Mouse (Mus musculus): ENCODE measurements at regions not wholly inside any gene's neighbourhood (a gene's known extent, or its start where the extent isn't known, plus 50 kb on each side); places are given as distances from the start of the nearest gene placed in this dataset.

- TF ChIP-seq GABPA (IDR thresholded peaks at IDR 0.05; ENCODE audit: low read depth, low read length) (no peak), USF2 (IDR thresholded peaks at IDR 0.05; ENCODE audit: borderline replicate concordance in 1 of 2, insufficient read depth in 1 of 2, low read depth in 1 of 2, low read length in 2 of 2) (no peak), MAZ (IDR thresholded peaks at IDR 0.05; ENCODE audit: low read depth, low read length) (no peak), ZC3H11A (IDR thresholded peaks at IDR 0.05; ENCODE audit: low read depth, low read length) (no peak), JUND (IDR thresholded peaks at IDR 0.05; ENCODE audit: low read depth, low read length) (no peak), MAX (IDR thresholded peaks at IDR 0.05; ENCODE audit: low read length) (no peak), MYC (IDR thresholded peaks at IDR 0.05; ENCODE audit: low read depth, low read length) (no peak), MXI1 (IDR thresholded peaks at IDR 0.05; ENCODE audit: low read depth, low read length) (no peak), CHD2 (IDR thresholded peaks at IDR 0.05; ENCODE audit: low read length) (no peak), RCOR1 (IDR thresholded peaks at IDR 0.05; ENCODE audit: low read depth, low read length) (no peak), POLR2AphosphoS5 (IDR thresholded peaks at IDR 0.05; ENCODE audit: borderline replicate concordance, low read depth, low read length) (no peak)
- Histone ChIP-seq H3K36me3 (ENCODE audit: control insufficient read depth in 1 of 2, insufficient read depth in 2 of 2, low read length in 2 of 2) (no peaks in the 10 kb centered on the region), H3K27ac (ENCODE audit: control insufficient read depth, low read depth, low read length) (no peak overlapping the region)
Observed at GRCm38 (mm10) chr13:28455878-28456277, 198.6 kb downstream of the Gm11361 start.

GRCm38 (mm10) chr13:28455016-28455415 lies 197.7 kb downstream of the Gm11361 start:
- Histone ChIP-seq H3K4me3 (ENCODE audit: control insufficient read depth in 1 of 2, insufficient read depth in 1 of 2, low read depth in 2 of 2, low read length in 2 of 2) (no peak overlapping the region), H3K79me2 (ENCODE audit: control insufficient read depth, insufficient read depth, low read length, poor library complexity) (no peaks in the 10 kb centered on the region), H3K9ac (ENCODE audit: control insufficient read depth, low read depth, low read length, poor library complexity, severe bottlenecking) (no peak overlapping the region), H3K27ac (ENCODE audit: control insufficient read depth, low read depth, low read length) (no peak overlapping the region), H3K9me3 (replicated peaks; ENCODE audit: insufficient read depth, low read length) (no peaks in the 10 kb centered on the region), H3K4me1 (ENCODE audit: control insufficient read depth in 1 of 2, insufficient read depth in 2 of 2, low read length in 2 of 2) (no peaks in the 10 kb centered on the region), H3K27me3 (ENCODE audit: control insufficient read depth in 1 of 2, insufficient read depth in 2 of 2, low read length in 2 of 2) (no peaks in the 10 kb centered on the region), H3K36me3 (ENCODE audit: control insufficient read depth in 1 of 2, insufficient read depth in 2 of 2, low read length in 2 of 2) (no peaks in the 10 kb centered on the region)
- no peak for DNase-seq (ENCODE audit: low read depth, low spot score)
- TF ChIP-seq MAFK (IDR thresholded peaks at IDR 0.05; ENCODE audit: borderline replicate concordance, low read depth, low read length) (no peak), RCOR1 (IDR thresholded peaks at IDR 0.05; ENCODE audit: low read depth, low read length) (no peak), TCF12 (IDR thresholded peaks at IDR 0.05; ENCODE audit: low read depth, low read length) (no peak), CHD2 (IDR thresholded peaks at IDR 0.05; ENCODE audit: low read length) (no peak), NRF1 (IDR thresholded peaks at IDR 0.05; ENCODE audit: insufficient read depth, low read depth, low read length, poor library complexity, severe bottlenecking) (no peak), CHD1 (IDR thresholded peaks at IDR 0.05; ENCODE audit: low read depth, low read length) (no peak), SMC3 (IDR thresholded peaks at IDR 0.05; ENCODE audit: low read depth, low read length) (no peak), GABPA (IDR thresholded peaks at IDR 0.05; ENCODE audit: low read depth, low read length) (no peak), MAX (IDR thresholded peaks at IDR 0.05; ENCODE audit: low read length) (no peak), UBTF (IDR thresholded peaks at IDR 0.05; ENCODE audit: borderline replicate concordance, insufficient read depth, low read depth, low read length) (no peak), ETS1 (IDR thresholded peaks at IDR 0.05; ENCODE audit: low read depth, low read length) (no peak), EP300 (IDR thresholded peaks at IDR 0.05; ENCODE audit: low read depth in 1 of 2, low read length in 2 of 2) (no peak), RAD21 (IDR thresholded peaks at IDR 0.05; ENCODE audit: low read depth, low read length) (no peak), TBP (IDR thresholded peaks at IDR 0.05; ENCODE audit: low read depth, low read length) (no peak), MAZ (IDR thresholded peaks at IDR 0.05; ENCODE audit: low read depth, low read length) (no peak), POLR2A (IDR thresholded peaks at IDR 0.05; ENCODE audit: control insufficient read depth in 1 of 2, insufficient read depth in 1 of 2, low read depth in 1 of 2, low read length in 2 of 2, poor library complexity in 1 of 2) (no peak)

More at GRCm38 (mm10) chr13:28455878-28456277, 198.6 kb downstream of the Gm11361 start:
- Histone ChIP-seq H3K4me1 (ENCODE audit: control insufficient read depth in 1 of 2, insufficient read depth in 2 of 2, low read length in 2 of 2) (no peaks in the 10 kb centered on the region), H3K4me3 (ENCODE audit: control insufficient read depth in 1 of 2, insufficient read depth in 1 of 2, low read depth in 2 of 2, low read length in 2 of 2) (no peak overlapping the region), H3K9ac (ENCODE audit: control insufficient read depth, low read depth, low read length, poor library complexity, severe bottlenecking) (no peak overlapping the region), H3K27me3 (ENCODE audit: control insufficient read depth in 1 of 2, insufficient read depth in 2 of 2, low read length in 2 of 2) (no peaks in the 10 kb centered on the region), H3K79me2 (ENCODE audit: control insufficient read depth, insufficient read depth, low read length, poor library complexity) (no peaks in the 10 kb centered on the region), H3K9me3 (replicated peaks; ENCODE audit: insufficient read depth, low read length) (no peaks in the 10 kb centered on the region)
- DNase-seq (ENCODE audit: low read depth, low spot score), result no peak

All from MEL (cell line).